Mouse (Mus musculus) pancreas, adult 10 weeks (tissue): ENCODE results near the gene Ephb3. TPM values are rescaled to one million over a fixed set of nuclear protein-coding genes. Genes with fewer than 3 reads are reported as not detected.

Experiments used
- polyA plus RNA-seq: library from polyadenylated mRNA; stranded (reverse); fragments of 350-450 nt; fragmentation: Illumina TruSeq; extraction: RNeasy Lipid Tissue Mini Kit (QIAGEN cat#74804); gene quantifications from one replicate; pipeline ENCODE4 v1.2.3, GENCODE M21; 2015; ENCODE audit warnings: low read depth, low replicate concordance; ENCODE audit not compliant: insufficient read depth

The Ephb3 gene
- polyA plus RNA-seq, result 1.8 TPM

GRCm38 (mm10) chr16:21204367-21205092 is at the start of gene Ephb3:
Ephb3 (plus strand) TSS chr16:21204755.

Other genes starting within 250 kb of the Ephb3 start
- not detected for gene Teddm3, start 50.8 kb upstream of the Ephb3 start, polyA plus RNA-seq
- 6.5 TPM for gene Vps8, start 218.4 kb downstream of the Ephb3 start, polyA plus RNA-seq